Mouse (Mus musculus) forebrain, embryonic 10.5 days (tissue): ENCODE measurements around the gene Adamts4. TPM values are rescaled to one million over a fixed set of nuclear protein-coding genes. Genes with fewer than 3 reads are reported as not detected.
"Not testable (repeated sequence)": the region's sequence is repeated elsewhere in the genome, so short reads cannot be mapped to it uniquely, and the experiment has no call there.

Experiments used
- DNase-seq: peaks from one replicate; pipeline ENCODE4 v3.0.0-alpha.2; 2017; ENCODE audit warnings: low spot score; ENCODE audit errors: extremely low spot score
- H3K27ac ChIP-seq: fragments of 300-500 bp; sonication (generic); 2 replicates; pipeline ENCODE4 v1.5.1; 2016; ENCODE audit warnings: mild to moderate bottlenecking
- H3K27me3 ChIP-seq: fragments of 300-500 bp; sonication (generic); 2 replicates; pipeline ENCODE4 v1.6.1; 2016; ENCODE audit warnings: mild to moderate bottlenecking; ENCODE audit not compliant: poor library complexity, severe bottlenecking
- H3K36me3 ChIP-seq: fragments of 300-500 bp; sonication (generic); replicated peaks from 2 replicates; pipeline ENCODE4 v1.6.1; 2016; ENCODE audit warnings: mild to moderate bottlenecking, moderate library complexity
- H3K4me1 ChIP-seq: fragments of 300-500 bp; sonication (generic); 2 replicates; pipeline ENCODE4 v1.6.1; 2016
- H3K4me3 ChIP-seq: fragments of 300-500 bp; sonication (generic); 2 replicates; pipeline ENCODE4 v1.5.1; 2016; ENCODE audit warnings: mild to moderate bottlenecking, moderate library complexity
- H3K9me3 ChIP-seq: fragments of 300-500 bp; sonication (generic); 2 replicates; pipeline ENCODE4 v1.6.1; 2016; ENCODE audit warnings: mild to moderate bottlenecking, moderate library complexity
- WGBS: fragments of 180-500 bp; shearing (Covaris S2); methylation state at CpG from one replicate; pipeline ENCODE4 v1.1.7; 2016; 5-methylcytosine and 5-hydroxymethylcytosine counted together
- polyA plus RNA-seq: library from polyadenylated mRNA; unstranded; fragments of >200 nt; fragmentation: Nextera tagmentation; extraction: Ambion mirVana; gene quantifications from 2 replicates; pipeline ENCODE4 v1.2.1, GENCODE M21; 2016

Adamts4 gene
- polyA plus RNA-seq, 1 experiment from 2014 or later, result 9.3 TPM

DNA sequence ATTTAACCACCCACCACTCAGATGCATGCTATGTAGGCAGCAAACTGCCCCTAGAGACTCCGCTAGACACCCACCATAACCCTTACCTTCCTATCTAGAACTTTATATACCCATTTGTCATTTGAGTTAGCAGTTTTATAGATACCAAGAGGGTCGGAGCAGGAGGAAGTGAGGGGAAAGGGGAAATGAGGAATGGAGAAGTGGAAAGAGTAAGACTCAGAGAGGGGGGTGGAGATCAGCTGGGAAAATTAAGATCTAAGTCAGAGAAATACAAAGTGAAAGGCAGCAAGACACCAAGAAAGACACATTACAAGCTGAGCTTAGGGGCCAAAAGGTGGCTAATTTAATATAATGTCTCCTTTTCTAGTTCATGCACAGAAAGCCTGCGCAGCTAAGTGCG is 15.7 kb upstream of the Adamts4 start:
- no peak for DNase-seq
- no peaks in the 10 kb centered on the region for H3K27me3 ChIP-seq
- peaks cover 21% of the 10 kb centered on the region for H3K4me1 ChIP-seq
- no peaks in the 10 kb centered on the region for H3K9me3 ChIP-seq
- no peak overlapping the region for H3K27ac ChIP-seq
- 96% methylated on average over 4 of the region's 4 CpGs for WGBS
- H3K4me3 ChIP-seq, result no peak overlapping the region
- H3K36me3 ChIP-seq, result peaks cover 66% of the 10 kb centered on the region

DNA sequence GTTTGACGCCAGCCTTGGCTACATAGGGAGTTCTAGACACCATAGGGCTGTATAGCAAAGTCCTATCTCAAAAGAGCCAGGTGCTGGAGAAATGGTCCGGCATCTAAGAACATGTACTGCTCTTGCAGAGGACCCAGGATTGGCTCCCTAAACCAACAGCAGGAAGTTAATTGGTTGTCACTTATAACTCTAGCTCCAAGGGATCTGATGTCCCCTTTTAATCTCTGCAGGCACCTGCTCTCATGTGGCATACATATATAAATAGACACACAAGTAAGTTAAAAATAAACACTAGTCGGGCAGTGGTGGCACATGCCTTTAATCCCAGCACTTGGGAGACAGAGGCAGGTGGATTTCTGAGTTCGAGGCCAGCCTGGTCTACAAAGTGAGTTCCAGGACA is 14.4 kb upstream of the Adamts4 start:
- Histone ChIP-seq H3K4me1 (peaks cover 8% of the 10 kb centered on the region), H3K27ac (no peak overlapping the region), H3K9me3 (no peaks in the 10 kb centered on the region), H3K36me3 (peaks cover 79% of the 10 kb centered on the region), H3K4me3 (no peak overlapping the region), H3K27me3 (no peaks in the 10 kb centered on the region)
- 93% methylated on average over 4 of the region's 4 CpGs for WGBS
- no peak for DNase-seq

DNA sequence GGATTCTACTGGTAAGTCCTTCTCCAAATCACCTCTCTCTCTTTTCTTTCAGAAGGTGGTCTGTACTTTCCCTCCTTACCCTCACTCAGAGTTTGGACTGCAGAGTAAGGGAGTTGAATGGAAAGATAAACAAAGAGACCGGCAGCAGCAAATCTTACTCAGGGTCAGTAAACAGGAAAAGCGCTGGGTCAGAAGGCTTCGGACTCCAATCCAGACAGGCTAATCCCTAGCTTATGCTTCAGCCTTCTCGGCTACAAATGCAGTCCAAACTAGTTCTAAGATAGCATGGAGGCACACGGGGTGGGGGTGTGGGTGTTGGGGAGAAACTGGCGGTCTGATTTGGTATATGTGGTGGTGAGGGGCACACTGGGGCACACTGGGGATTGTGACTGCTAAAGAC is 12.8 kb upstream of the Adamts4 start:
- no peak for DNase-seq
- no peaks in the 10 kb centered on the region for H3K27me3 ChIP-seq
- H3K9me3 ChIP-seq, result no peaks in the 10 kb centered on the region
- no peak overlapping the region for H3K27ac ChIP-seq
- 83% methylated on average over 6 of the region's 6 CpGs for WGBS
- H3K36me3 ChIP-seq, result peaks cover 95% of the 10 kb centered on the region
- peaks cover 4% of the 10 kb centered on the region; the same call in 1 of the 2 replicates for H3K4me1 ChIP-seq
- no peak overlapping the region for H3K4me3 ChIP-seq

DNA sequence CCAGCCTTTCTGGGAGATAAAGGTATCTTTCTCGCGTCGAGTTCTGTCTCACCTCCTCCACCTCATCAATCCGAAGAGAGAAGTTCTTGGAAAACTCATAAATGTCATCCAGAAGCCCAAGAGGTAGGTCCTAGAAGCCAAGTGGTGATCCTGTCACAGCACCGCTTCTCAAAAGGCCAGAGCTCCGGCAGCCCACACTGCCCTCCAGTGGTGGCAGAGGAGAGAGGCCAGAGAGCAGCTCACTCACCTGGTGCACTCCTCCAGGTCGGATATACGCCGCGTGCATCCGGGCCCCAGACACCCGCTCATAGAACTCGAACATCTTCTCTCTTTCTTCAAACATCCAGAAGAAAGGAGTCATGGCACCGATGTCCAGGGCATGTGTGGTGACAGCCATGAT is 11.8 kb upstream of the Adamts4 start:
- Histone ChIP-seq H3K9me3 (no peaks in the 10 kb centered on the region), H3K4me1 (peaks cover 4% of the 10 kb centered on the region; the same call in 1 of the 2 replicates), H3K36me3 (peaks cover 100% of the 10 kb centered on the region), H3K27me3 (no peaks in the 10 kb centered on the region), H3K27ac (no peak overlapping the region), H3K4me3 (no peak overlapping the region)
- DNase-seq, result peak; percentile 60
- 75% methylated on average over 14 of the region's 14 CpGs for WGBS

DNA sequence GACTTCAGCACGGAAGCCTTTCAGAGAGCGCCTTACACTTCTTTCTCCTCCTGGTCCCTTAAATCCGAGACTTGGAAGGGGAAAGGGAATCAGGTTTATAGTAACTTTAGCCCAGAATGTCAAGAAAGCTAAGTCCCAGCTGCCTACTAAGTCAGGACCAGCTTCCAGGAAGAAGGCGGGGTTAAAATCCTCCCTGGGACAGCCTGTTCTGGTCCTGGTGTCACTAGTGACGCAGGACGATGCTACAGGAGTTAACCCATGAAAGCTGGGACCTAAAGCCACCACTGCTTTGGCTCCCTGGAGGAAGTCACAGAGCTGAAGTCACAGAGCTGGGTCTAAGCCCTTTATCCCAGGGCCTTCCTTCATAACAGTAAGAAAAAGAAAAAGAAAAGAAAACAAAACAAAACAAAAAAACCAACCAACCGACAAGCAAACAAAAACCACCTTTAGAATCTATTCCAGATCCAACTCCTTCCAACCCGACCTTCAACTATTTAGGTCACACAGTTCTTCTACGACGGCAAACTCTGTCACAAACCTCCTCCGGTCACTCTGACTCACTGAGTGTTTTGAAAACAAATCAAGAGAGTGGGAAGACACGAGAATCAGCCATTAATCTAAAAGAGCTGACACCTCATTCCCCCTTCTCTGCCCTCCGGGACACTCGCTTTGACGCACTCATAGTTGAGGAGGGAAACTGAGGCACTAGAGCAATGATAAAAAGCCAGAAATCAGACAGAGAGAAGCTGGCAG is 10.1 kb upstream of the Adamts4 start:
- Histone ChIP-seq H3K9me3 (no peaks in the 10 kb centered on the region), H3K36me3 (peaks cover 98% of the 10 kb centered on the region), H3K27ac (no peak overlapping the region), H3K4me3 (no peak overlapping the region), H3K4me1 (peaks cover 4% of the 10 kb centered on the region; the same call in 1 of the 2 replicates), H3K27me3 (no peaks in the 10 kb centered on the region)
- DNase-seq, result no peak
- 85% methylated on average over 15 of the region's 15 CpGs for WGBS

DNA sequence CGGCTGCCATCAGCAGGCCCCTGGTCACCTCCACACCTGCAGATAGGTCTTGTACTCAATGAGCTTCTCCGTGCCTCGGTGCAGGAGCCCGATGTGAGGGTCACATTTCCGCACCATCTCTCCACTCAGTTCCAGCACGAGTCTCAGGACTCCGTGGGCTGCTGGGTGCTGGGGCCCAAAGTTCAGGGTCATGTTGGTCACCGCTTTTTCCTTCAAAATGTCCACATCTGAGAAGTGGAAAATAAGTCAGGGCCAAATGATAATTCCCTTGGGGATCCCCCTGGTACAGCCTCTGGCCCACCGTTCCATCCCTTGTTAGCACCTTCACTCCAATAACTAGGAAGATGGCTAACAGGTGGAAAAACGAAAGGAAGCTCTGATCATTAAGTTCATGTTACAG is 9.3 kb upstream of the Adamts4 start:
- no peak for DNase-seq
- WGBS, result 92% methylated on average over 10 of the region's 10 CpGs
- no peaks in the 10 kb centered on the region for H3K27me3 ChIP-seq
- no peak overlapping the region for H3K27ac ChIP-seq
- H3K4me1 ChIP-seq, result peaks cover 11% of the 10 kb centered on the region
- no peaks in the 10 kb centered on the region for H3K9me3 ChIP-seq
- no peak overlapping the region for H3K4me3 ChIP-seq
- H3K36me3 ChIP-seq, result peaks cover 97% of the 10 kb centered on the region

DNA sequence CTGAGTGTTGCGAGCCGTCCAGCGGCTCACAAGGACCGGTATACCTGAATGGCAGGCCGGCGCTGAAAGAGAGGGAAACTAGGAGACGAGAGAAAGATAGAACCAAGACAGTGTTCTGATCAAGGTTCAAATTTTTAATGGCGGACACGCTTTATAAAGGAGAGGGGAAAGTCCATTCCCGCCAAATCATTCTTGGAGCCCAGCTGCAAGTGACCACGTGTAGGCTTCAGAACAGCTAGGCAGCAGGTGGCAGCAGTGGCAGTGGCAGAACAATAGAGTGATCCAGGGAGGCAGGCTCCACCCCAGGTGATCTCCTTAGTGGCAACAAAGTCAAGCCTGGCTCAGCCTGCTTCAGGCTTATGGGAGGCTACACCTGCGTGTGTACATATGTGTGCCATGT is 8.3 kb upstream of the Adamts4 start:
- peaks cover 87% of the 10 kb centered on the region for H3K36me3 ChIP-seq
- H3K4me1 ChIP-seq, result peaks cover 17% of the 10 kb centered on the region
- 84% methylated on average over 12 of the region's 12 CpGs for WGBS
- not testable (repeated sequence) for H3K4me3 ChIP-seq, H3K27ac ChIP-seq, H3K27me3 ChIP-seq, H3K9me3 ChIP-seq, DNase-seq

DNA sequence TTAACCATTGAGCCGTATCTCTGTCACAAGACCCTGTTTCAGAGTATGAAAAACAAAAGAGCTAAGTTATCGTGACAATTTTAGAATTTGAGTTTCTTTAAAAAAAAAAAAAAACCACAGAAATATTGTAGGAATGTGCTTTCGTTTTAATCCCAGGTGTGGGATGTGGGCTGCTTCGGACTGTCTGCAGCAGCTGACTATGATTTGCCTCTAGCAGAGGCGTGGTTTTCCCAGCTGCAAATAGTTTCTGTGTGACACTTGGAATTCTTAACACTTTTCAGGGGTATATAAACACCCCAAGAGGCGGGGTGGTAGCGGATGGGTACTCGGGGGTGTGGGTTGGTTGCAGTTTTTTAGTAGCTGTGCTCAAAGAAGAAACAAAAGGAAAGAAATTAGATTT is 4.9 kb upstream of the Adamts4 start:
- peak overlapping the region; percentile 84; the same call in 1 of the 2 replicates for H3K4me3 ChIP-seq
- 92% methylated on average over 8 of the region's 8 CpGs for WGBS

DNA sequence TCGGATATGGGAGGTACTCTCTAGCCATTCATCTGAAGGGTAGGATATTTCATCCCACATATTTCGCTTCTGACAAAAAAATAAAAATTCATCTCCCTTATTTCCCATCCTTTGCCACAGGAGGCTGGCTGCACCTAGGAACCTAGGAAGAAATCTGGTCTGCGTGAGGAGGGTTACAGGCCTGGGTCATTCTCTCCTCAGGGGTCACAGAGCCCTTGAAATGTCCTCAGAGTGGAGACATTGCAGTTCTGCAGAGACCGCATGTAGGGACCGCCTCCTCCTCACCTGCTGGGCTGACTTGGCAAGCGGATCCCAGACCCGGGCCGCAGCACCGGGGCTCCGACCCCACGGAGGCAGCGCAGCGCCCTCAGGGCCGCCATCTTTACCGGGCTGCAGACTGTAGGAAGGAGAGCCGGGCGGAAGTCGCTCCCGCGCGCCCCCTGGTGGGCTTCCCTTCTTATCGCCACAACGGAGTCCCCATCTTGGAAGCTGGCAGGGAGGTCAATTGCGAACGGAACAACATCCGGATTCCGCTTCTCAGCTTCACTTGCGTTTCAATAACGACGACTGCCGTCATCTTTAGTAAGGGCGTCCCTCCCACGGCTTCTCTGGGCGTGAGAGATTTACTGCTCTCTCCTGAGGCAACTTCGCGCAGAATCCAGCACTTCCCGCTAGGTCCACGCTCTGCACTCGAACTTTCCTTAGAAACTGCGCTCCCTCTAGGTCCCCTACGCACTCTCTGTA is 3.3 kb upstream of the Adamts4 start:
- Histone ChIP-seq H3K36me3 (peaks cover 38% of the 10 kb centered on the region), H3K4me1 (peaks cover 60% of the 10 kb centered on the region)
- under 1% methylated on average over 41 of the region's 41 CpGs for WGBS

More for the DNA sequence above, 4.9 kb upstream of the Adamts4 start:
- no peaks in the 10 kb centered on the region for H3K27me3 ChIP-seq
- H3K9me3 ChIP-seq, result no peaks in the 10 kb centered on the region
- H3K36me3 ChIP-seq, result peaks cover 53% of the 10 kb centered on the region
- H3K27ac ChIP-seq, result no peak overlapping the region
- H3K4me1 ChIP-seq, result peaks cover 45% of the 10 kb centered on the region
- DNase-seq, result no peak

DNA sequence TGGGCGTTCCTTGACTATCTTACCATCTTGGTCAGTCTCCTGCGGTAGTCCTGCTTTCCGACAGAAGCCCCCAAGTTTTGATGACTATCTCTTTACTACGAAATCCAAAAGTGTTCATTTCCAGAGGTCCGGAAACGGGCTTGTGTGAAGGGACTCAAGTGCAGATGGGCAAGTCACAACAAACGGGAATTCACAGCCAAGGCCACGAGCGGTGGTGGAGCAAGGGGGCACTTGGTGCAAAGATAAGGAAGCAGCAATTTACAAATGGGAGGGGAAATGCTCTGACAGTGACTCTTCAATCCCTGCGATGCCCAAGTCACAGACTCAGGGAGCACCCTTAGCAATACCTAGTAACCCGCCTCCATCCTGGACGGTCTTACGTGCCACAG is 2.8 kb upstream of the Adamts4 start:
- H3K27ac ChIP-seq, result peak overlapping the region; percentile 95
- peaks cover 32% of the 10 kb centered on the region for H3K36me3 ChIP-seq
- H3K9me3 ChIP-seq, result no peaks in the 10 kb centered on the region
- peak overlapping the region; percentile 84 for H3K4me3 ChIP-seq
- H3K27me3 ChIP-seq, result peaks cover 5% of the 10 kb centered on the region
- DNase-seq, result no peak
- peaks cover 66% of the 10 kb centered on the region for H3K4me1 ChIP-seq
- 16% methylated on average over 13 of the region's 13 CpGs for WGBS

More for the DNA sequence above, 3.3 kb upstream of the Adamts4 start:
- Histone ChIP-seq H3K4me3 (peak overlapping the region; percentile 84), H3K9me3 (no peaks in the 10 kb centered on the region), H3K27me3 (peaks cover 5% of the 10 kb centered on the region), H3K27ac (peak overlapping the region; percentile 95)
- DNase-seq, result peak; percentile 99

DNA sequence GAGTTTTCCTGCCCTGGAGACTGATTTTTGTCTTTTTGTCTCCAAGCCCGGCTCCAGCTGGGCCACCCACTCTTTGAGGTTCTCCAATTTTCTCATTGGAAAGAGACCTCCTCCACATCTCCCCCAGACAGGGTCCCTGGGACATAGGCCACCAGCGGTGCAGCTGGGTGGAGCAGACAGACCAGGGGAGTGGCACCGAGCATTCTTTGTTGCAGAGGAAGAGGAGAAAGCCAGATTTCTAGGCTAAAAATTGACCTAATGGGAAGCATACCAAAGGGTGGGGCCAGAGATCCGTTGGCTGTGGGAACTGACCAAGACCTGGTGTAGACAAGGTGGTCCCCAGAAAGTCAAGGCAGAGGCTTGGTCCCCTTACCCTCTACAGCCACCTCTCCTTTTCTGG is 2.3 kb upstream of the Adamts4 start:
- WGBS, result 37% methylated on average over 4 of the region's 4 CpGs
- no peak for DNase-seq
- Histone ChIP-seq H3K36me3 (peaks cover 32% of the 10 kb centered on the region), H3K9me3 (no peaks in the 10 kb centered on the region), H3K27me3 (peaks cover 10% of the 10 kb centered on the region), H3K27ac (peak overlapping the region; percentile 95), H3K4me3 (peak overlapping the region; percentile 84), H3K4me1 (peaks cover 71% of the 10 kb centered on the region)

DNA sequence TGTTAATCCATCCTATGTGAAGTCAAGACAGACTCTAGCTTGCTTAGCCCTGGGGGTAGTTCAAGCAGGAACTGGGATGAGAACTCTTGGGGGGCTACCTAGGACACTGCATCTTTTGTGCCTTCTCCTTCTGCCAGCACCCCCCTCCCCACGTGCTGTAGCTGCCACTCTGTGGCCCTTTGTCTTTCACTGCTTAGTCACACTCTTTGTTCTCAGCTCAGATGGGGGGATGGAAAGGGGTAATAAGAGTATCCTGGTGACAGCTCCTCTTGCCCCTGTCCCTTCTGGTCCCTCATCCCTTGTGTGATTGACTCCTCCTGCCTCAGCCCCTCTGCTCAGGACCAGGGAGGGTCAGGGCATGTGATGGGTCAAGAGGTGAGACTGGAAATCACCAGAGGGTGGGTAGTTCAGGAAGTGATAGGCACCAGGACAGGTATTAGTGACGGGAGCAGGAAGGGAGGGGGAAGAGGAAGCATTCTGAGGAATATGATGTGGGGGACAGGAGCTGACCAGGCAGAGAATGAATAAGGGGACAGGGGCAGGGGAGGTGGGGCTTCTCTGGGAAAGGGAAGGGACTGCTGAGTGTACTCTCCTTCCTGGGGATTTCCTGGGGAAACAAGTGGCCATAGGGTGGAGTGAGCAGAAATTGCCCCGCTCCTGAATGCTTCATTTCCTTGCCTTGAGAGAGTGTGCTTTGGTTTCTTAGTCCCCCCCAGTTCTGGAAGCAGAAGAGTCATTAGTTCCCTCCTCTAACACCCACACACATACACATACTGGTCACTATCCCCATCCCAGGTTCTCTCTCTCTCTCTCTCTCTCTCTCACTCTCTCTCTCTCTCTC is 1.6 kb upstream of the Adamts4 start:
- DNase-seq, result no peak
- H3K4me3 ChIP-seq, result peak overlapping the region; percentile 84; the same call in 1 of the 2 replicates

More for the DNA sequence above, 1.6 kb upstream of the Adamts4 start:
- 31% methylated on average over 3 of the region's 3 CpGs for WGBS
- H3K4me1 ChIP-seq, result peaks cover 77% of the 10 kb centered on the region
- H3K9me3 ChIP-seq, result no peaks in the 10 kb centered on the region
- peaks cover 30% of the 10 kb centered on the region for H3K36me3 ChIP-seq
- H3K27me3 ChIP-seq, result peaks cover 14% of the 10 kb centered on the region
- peak overlapping the region; percentile 95 for H3K27ac ChIP-seq
